Mouse (Mus musculus) myocyte (in vitro differentiated cells): ENCODE measurements around the gene H2afy. TPM values are rescaled to one million over a fixed set of nuclear protein-coding genes. Genes with fewer than 3 reads are reported as not detected.

Experiments used
- H3K27me3 ChIP-seq: one replicate; pipeline ENCODE4 v1.6.1; 2011; ENCODE audit not compliant: control insufficient read depth, insufficient read depth, insufficient read length
- H3K36me3 ChIP-seq: one replicate; pipeline ENCODE4 v1.6.1; 2011; ENCODE audit not compliant: control insufficient read depth, insufficient read depth
- H3K4me2 ChIP-seq: one replicate; pipeline ENCODE4 v1.6.1; 2011; ENCODE audit warnings: low read depth, control low read depth
- H3K4me3 ChIP-seq: one replicate; pipeline ENCODE4 v1.5.1; 2011; ENCODE audit warnings: mild to moderate bottlenecking, control low read depth, moderate library complexity
- H3K79me2 ChIP-seq: one replicate; pipeline ENCODE4 v1.6.1; 2011; ENCODE audit not compliant: control insufficient read depth, insufficient read depth
- H3ac ChIP-seq: one replicate; pipeline ENCODE4 v1.6.1; 2011; ENCODE audit not compliant: control insufficient read depth, insufficient read length
- CEBPB ChIP-seq: IDR thresholded peaks from 2 replicates; pipeline ENCODE4 v1.6.1; 2011; ENCODE audit warnings: mild to moderate bottlenecking, moderate library complexity; ENCODE audit not compliant: poor library complexity, insufficient read depth, severe bottlenecking
- E2F4 ChIP-seq: IDR thresholded peaks from one replicate; pipeline ENCODE4 v1.6.1; 2011; ENCODE audit warnings: mild to moderate bottlenecking, control low read depth, moderate library complexity; ENCODE audit not compliant: insufficient read depth
- MAX ChIP-seq: IDR thresholded peaks from one replicate; pipeline ENCODE4 v1.6.1; 2011; ENCODE audit warnings: low read depth, mild to moderate bottlenecking, control low read depth
- MYOD1 ChIP-seq, 3 experiments: IDR thresholded peaks; one replicate each; pipeline ENCODE4 v1.6.1; 2011; ENCODE audit warnings: control low read depth in 2 of 3, low read depth in 2 of 3, mild to moderate bottlenecking in 2 of 3, moderate library complexity in 1 of 3; ENCODE audit not compliant: insufficient read length in 2 of 3, control insufficient read depth in 1 of 3
- MYOG ChIP-seq, 3 experiments: IDR thresholded peaks; one replicate each; pipeline ENCODE4 v1.6.1; 2011; ENCODE audit warnings: control low read depth in 2 of 3, low read depth in 2 of 3, mild to moderate bottlenecking in 2 of 3; ENCODE audit not compliant: insufficient read length in 2 of 3, control insufficient read depth in 1 of 3, insufficient read depth in 1 of 3
- POLR2A ChIP-seq: IDR thresholded peaks from one replicate; pipeline ENCODE4 v1.6.1; 2011; ENCODE audit warnings: low read depth, mild to moderate bottlenecking, control low read depth, moderate library complexity; ENCODE audit not compliant: insufficient read length
- POLR2AphosphoS2 ChIP-seq: IDR thresholded peaks from one replicate; pipeline ENCODE4 v1.6.1; 2011; ENCODE audit warnings: low read depth, control low read depth; ENCODE audit not compliant: insufficient read length
- REST ChIP-seq: IDR thresholded peaks from one replicate; pipeline ENCODE4 v1.6.1; 2011; ENCODE audit warnings: mild to moderate bottlenecking, control low read depth, moderate library complexity; ENCODE audit not compliant: insufficient read depth, insufficient read length
- SRF ChIP-seq: IDR thresholded peaks from one replicate; pipeline ENCODE4 v1.6.1; 2011; ENCODE audit warnings: low read depth; ENCODE audit not compliant: control insufficient read depth, insufficient read length
- TCF12 ChIP-seq: IDR thresholded peaks from one replicate; pipeline ENCODE4 v1.6.1; 2011; ENCODE audit warnings: mild to moderate bottlenecking, control low read depth; ENCODE audit not compliant: poor library complexity, insufficient read depth, severe bottlenecking
- TCF3 ChIP-seq: IDR thresholded peaks from one replicate; pipeline ENCODE4 v1.6.1; 2011; ENCODE audit warnings: low read depth, control low read depth; ENCODE audit not compliant: insufficient read length
- USF1 ChIP-seq: IDR thresholded peaks from one replicate; pipeline ENCODE4 v1.6.1; 2011; ENCODE audit warnings: low read depth, mild to moderate bottlenecking, control low read depth, moderate library complexity
- polyA plus RNA-seq: library from polyadenylated mRNA; unstranded; fragments of >200 nt; fragmentation: generic; extraction: Trizol; gene quantifications from one replicate; pipeline ENCODE4 v1.2.1, GENCODE M21; 2012; ENCODE audit warnings: missing spikeins

H2afy gene
- polyA plus RNA-seq, 1 experiment = 62.8 TPM

DNA sequence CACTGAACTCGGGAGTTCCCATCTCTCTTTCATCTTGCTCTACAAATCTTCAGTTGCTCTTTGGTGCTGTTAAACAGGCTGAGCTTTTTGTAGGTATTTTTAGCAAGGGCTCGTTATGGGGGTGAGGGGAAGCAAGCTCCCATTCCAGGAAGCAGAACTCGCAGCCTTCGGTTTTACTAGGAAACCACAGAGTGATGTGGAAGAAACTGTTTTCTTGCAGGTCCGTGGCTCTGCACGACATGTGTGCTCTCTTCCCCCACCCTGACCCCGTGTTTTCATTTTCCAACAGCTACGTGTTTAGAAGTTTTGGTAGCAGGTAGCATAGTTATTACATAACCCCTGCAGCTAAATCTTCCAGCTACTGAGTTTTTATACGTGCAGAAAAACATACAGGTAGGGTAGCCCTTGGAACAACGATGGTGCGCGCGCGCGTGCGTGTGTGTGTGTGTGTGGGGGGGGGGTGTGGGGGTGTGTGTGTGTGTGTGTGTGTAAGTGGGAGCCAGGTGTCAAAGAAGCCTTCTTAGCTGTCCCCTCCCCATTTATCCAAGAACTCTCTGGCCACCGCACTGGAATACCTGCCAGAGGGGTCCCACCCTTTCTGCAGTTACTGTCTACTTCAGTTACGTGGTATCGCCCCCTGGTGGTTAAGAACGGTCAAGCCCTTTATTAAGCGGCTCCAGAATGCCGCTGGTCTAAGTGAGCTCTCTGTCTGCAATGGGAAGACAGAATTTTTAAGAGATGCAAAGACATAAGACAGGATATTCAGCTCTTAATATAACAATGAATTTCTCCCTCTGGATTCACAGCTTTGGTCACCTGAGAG lies 15.5 kb upstream of the H2afy start:
- Histone ChIP-seq H3ac (no peak overlapping the region), H3K27me3 (peaks cover 16% of the 10 kb centered on the region), H3K79me2 (no peaks in the 10 kb centered on the region), H3K4me3 (no peak overlapping the region), H3K4me2 (no peak overlapping the region), H3K36me3 (no peaks in the 10 kb centered on the region)
- no peak for TF ChIP-seq E2F4
- TF ChIP-seq MAX = no peak

DNA sequence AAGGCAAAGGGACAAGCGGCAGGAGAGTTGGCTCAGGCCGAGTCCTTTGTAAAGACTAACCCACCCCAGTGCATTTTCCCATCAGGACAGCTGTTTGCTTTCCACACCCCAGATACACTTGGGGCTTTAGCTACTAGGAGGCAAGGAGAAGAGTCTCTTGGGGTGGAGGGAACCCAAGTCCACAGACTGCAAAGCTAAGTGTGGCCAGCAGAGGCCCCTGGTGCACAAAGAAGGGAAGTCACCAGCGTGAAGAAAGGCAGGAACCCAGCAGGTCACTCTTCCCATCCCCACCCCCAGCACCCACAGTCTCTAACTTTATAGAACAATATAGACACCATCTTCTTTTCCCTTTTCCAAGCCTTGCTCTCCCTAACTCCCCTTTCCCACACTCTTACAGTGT lies 9.4 kb upstream of the H2afy start:
- H3K36me3 ChIP-seq = no peaks in the 10 kb centered on the region
- TF ChIP-seq MYOD1 (IDR thresholded peaks at IDR 0.05; ENCODE audit: control insufficient read depth in 1 of 3, insufficient read length in 2 of 3, low read depth in 2 of 3) (no peak), E2F4 (no peak), TCF3 (no peak), USF1 (no peak), MAX (no peak), MYOG (IDR thresholded peaks at IDR 0.05; ENCODE audit: control insufficient read depth in 1 of 3, insufficient read depth in 1 of 3, insufficient read length in 2 of 3, low read depth in 2 of 3) (no peak), CEBPB (no peak), TCF12 (no peak), POLR2AphosphoS2 (no peak), REST (no peak), SRF (no peak), POLR2A (no peak)
- H3K4me3 ChIP-seq = no peak overlapping the region
- no peaks in the 10 kb centered on the region for H3K79me2 ChIP-seq
- no peak overlapping the region for H3ac ChIP-seq
- H3K27me3 ChIP-seq = peaks cover 35% of the 10 kb centered on the region
- no peak overlapping the region for H3K4me2 ChIP-seq

DNA sequence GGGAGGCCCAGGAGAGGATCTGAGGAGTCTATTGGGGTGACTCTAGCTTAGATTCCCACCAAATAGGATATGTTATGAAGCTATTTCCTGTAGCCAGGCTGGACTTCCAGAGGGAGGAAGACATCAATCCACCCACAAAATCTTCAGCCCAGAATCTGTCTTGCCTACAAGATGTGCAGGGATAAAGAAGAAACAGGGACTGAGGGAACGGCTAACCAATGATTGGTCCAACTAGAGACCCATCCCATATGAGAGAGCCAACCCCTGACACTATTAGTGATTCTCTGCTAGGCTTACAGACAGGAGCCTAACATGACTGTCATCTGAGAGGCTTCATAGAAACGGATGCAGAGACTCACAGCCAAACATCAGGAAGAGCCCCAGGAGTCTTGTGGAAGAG lies 7.9 kb upstream of the H2afy start:
- TF ChIP-seq E2F4 = no peak
- no peak for TF ChIP-seq SRF
- no peak for TF ChIP-seq TCF3
- TF ChIP-seq MYOG (IDR thresholded peaks at IDR 0.05; ENCODE audit: control insufficient read depth in 1 of 3, insufficient read depth in 1 of 3, insufficient read length in 2 of 3, low read depth in 2 of 3) = no peak
- no peak for TF ChIP-seq MYOD1 (IDR thresholded peaks at IDR 0.05; ENCODE audit: control insufficient read depth in 1 of 3, insufficient read length in 2 of 3, low read depth in 2 of 3)
- H3K27me3 ChIP-seq = peaks cover 35% of the 10 kb centered on the region

DNA sequence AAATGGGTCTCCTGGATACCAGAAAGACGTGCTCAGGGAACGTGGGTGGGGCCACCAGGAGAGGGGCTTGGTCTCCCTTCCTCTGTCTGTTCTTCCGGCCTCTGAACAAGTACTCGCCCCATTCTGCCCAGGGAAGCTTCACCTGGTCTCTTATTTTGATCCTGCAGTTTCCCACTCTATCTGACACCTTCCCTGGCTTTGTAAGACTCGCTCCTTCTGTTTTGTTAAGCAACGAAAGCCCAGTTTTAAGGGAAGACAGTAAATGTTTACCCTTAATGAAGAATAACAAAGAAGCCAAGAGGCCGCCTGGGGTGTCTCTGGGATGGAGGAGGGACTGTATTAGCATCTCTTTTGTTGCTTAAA lies 7.0 kb upstream of the H2afy start:
- H3K27me3 ChIP-seq = peaks cover 35% of the 10 kb centered on the region
- H3K4me3 ChIP-seq = no peak overlapping the region
- no peaks in the 10 kb centered on the region for H3K79me2 ChIP-seq
- H3K36me3 ChIP-seq = no peaks in the 10 kb centered on the region
- no peak overlapping the region for H3ac ChIP-seq
- TF ChIP-seq MAX (no peak), MYOG (IDR thresholded peaks at IDR 0.05; ENCODE audit: control insufficient read depth in 1 of 3, insufficient read depth in 1 of 3, insufficient read length in 2 of 3, low read depth in 2 of 3) (no peak), USF1 (no peak), POLR2A (no peak), POLR2AphosphoS2 (no peak), E2F4 (no peak), TCF12 (no peak), REST (no peak), CEBPB (no peak), SRF (no peak), MYOD1 (IDR thresholded peaks at IDR 0.05; ENCODE audit: control insufficient read depth in 1 of 3, insufficient read length in 2 of 3, low read depth in 2 of 3) (no peak), TCF3 (no peak)
- no peak overlapping the region for H3K4me2 ChIP-seq

More for the DNA sequence above, 7.9 kb upstream of the H2afy start:
- no peaks in the 10 kb centered on the region for H3K36me3 ChIP-seq
- no peak overlapping the region for H3K4me3 ChIP-seq
- H3K79me2 ChIP-seq = no peaks in the 10 kb centered on the region
- H3ac ChIP-seq = no peak overlapping the region
- no peak overlapping the region for H3K4me2 ChIP-seq

DNA sequence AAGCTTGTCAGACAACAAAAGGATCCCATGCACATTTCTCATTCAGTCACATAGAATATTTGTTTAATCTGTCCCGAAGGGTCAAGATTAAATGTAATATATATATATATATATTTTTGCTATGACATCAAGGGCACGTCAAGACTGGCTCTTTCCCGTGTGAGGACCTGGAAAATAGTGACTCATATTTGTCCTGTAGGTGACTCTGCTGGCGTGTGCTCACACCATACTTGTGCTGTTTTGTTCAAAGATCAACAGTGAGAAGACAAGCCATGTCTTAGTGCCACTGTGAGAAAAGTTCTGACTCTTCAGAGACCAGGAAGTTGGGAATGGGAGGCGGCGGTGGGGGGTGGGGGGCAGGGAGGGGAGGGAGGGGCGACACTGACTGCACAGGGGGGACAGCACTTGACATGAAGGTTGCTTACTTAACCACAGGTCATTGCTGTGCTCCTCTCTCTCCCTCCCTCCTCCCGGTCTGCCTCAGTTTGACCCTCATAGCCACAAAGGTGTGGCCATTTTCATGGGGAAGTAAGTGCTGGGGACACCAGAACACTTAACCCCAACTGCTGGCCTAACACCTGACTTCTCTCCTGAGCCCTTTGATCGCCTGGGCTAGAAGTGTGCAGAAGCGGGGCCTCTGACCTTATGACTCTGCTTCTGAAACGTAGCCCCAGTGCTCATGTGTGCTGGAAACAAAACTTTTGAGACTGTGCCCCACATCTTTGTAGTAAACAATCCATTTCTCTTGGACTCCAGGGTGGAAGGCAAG lies 6.4 kb upstream of the H2afy start:
- peaks cover 31% of the 10 kb centered on the region for H3K27me3 ChIP-seq

More for the DNA sequence above, 6.4 kb upstream of the H2afy start:
- H3K36me3 ChIP-seq = no peaks in the 10 kb centered on the region
- H3ac ChIP-seq = no peak overlapping the region
- no peak overlapping the region for H3K4me2 ChIP-seq
- no peaks in the 10 kb centered on the region for H3K79me2 ChIP-seq
- no peak for TF ChIP-seq SRF
- no peak for TF ChIP-seq USF1
- TF ChIP-seq TCF3 = no peak
- TF ChIP-seq CEBPB = no peak
- no peak for TF ChIP-seq POLR2AphosphoS2
- no peak for TF ChIP-seq TCF12
- no peak for TF ChIP-seq MYOD1 (IDR thresholded peaks at IDR 0.05; ENCODE audit: control insufficient read depth in 1 of 3, insufficient read length in 2 of 3, low read depth in 2 of 3)
- TF ChIP-seq MAX = no peak
- no peak for TF ChIP-seq MYOG (IDR thresholded peaks at IDR 0.05; ENCODE audit: control insufficient read depth in 1 of 3, insufficient read depth in 1 of 3, insufficient read length in 2 of 3, low read depth in 2 of 3)
- TF ChIP-seq POLR2A = no peak
- TF ChIP-seq E2F4 = no peak
- no peak overlapping the region for H3K4me3 ChIP-seq
